Mouse (Mus musculus) thymus, adult 2 months (tissue): Measurements from ENCODE around the gene 2010111I01Rik. TPM values are rescaled to one million over a fixed set of nuclear protein-coding genes. Genes with fewer than 3 reads are reported as not detected.

Experiments used
- DNase-seq: peaks from one replicate; pipeline ENCODE4 v3.0.0; 2021
- H3K27ac ChIP-seq: fragments of 200-500 bp; 2 replicates; pipeline ENCODE4 v1.5.1; 2012; ENCODE audit warnings: low read length, control low read depth; ENCODE audit not compliant: control insufficient read depth, insufficient read depth
- H3K27me3 ChIP-seq: fragments of 200-500 bp; 2 replicates; pipeline ENCODE4 v1.6.1; 2012; ENCODE audit warnings: mild to moderate bottlenecking, low read length, moderate library complexity, mixed read lengths; ENCODE audit not compliant: control insufficient read depth, insufficient read depth
- H3K36me3 ChIP-seq: fragments of 200-500 bp; 2 replicates; pipeline ENCODE4 v1.6.1; 2012; ENCODE audit warnings: mild to moderate bottlenecking, low read length, moderate library complexity; ENCODE audit not compliant: control insufficient read depth, insufficient read depth
- H3K4me1 ChIP-seq: fragments of 200-500 bp; replicated peaks from 2 replicates; pipeline ENCODE4 v1.6.1; 2012; ENCODE audit warnings: low read length; ENCODE audit not compliant: control insufficient read depth, insufficient read depth
- H3K4me3 ChIP-seq: fragments of 200-500 bp; 2 replicates; pipeline ENCODE4 v1.5.1; 2012; ENCODE audit warnings: mild to moderate bottlenecking, low read length, control low read depth, moderate library complexity; ENCODE audit not compliant: control insufficient read depth, insufficient read depth
- CTCF ChIP-seq: fragments of 200-500 bp; IDR thresholded peaks from 2 replicates; pipeline ENCODE4 v1.5.1; 2012; ENCODE audit warnings: mild to moderate bottlenecking, control low read depth, low read length, moderate library complexity, borderline replicate concordance; ENCODE audit not compliant: control insufficient read depth, poor library complexity, insufficient read depth; ENCODE audit errors: extremely low read depth
- POLR2A ChIP-seq: fragments of 200-500 bp; IDR thresholded peaks from 2 replicates; pipeline ENCODE4 v1.6.1; 2012; ENCODE audit warnings: mild to moderate bottlenecking, low read length, control low read depth, moderate library complexity; ENCODE audit not compliant: control insufficient read depth, poor library complexity, insufficient read depth; ENCODE audit errors: extremely low read depth
- WGBS: fragments of 180-500 bp; shearing (Covaris S2); methylation state at CpG from one replicate; pipeline ENCODE4 v1.1.7; 2018; 5-methylcytosine and 5-hydroxymethylcytosine counted together
- polyA plus RNA-seq: library from polyadenylated mRNA; depleted of rRNA; stranded (reverse); fragments of >200 nt; gene quantifications from 2 replicates; pipeline ENCODE4 v1.2.3, GENCODE M21; 2012

Gene 2010111I01Rik
- polyA plus RNA-seq, 1 experiment: 61.4 TPM

- Histone ChIP-seq H3K4me1 (no peaks in the 10 kb centered on the region), H3K27ac (no peak overlapping the region), H3K27me3 (no peaks in the 10 kb centered on the region), H3K4me3 (no peak overlapping the region), H3K36me3 (no peaks in the 10 kb centered on the region)
- TF ChIP-seq POLR2A (no peak), CTCF (no peak)
- DNase-seq: no peak
- 88% methylated on average over 2 of the region's 2 CpGs for WGBS
Observed at GRCm38 (mm10) chr13:63150470-63151020, 185.9 kb downstream of the 2010111I01Rik start.

GRCm38 (mm10) chr13:63151028-63151738 lies 186.5 kb downstream of the 2010111I01Rik start:
- H3K36me3 ChIP-seq: no peaks in the 10 kb centered on the region
- no peak overlapping the region for H3K4me3 ChIP-seq
- no peaks in the 10 kb centered on the region for H3K4me1 ChIP-seq
- WGBS: 93% methylated on average over 9 of the region's 9 CpGs
- no peak for DNase-seq
- no peaks in the 10 kb centered on the region for H3K27me3 ChIP-seq
- H3K27ac ChIP-seq: no peak overlapping the region
- TF ChIP-seq POLR2A: no peak
- no peak for TF ChIP-seq CTCF

- H3K4me1 ChIP-seq: no peaks in the 10 kb centered on the region
- 43% methylated on average over 3 of the region's 3 CpGs for WGBS
- TF ChIP-seq CTCF (no peak), POLR2A (no peak)
- no peaks in the 10 kb centered on the region for H3K27me3 ChIP-seq
- no peak for DNase-seq
- no peak overlapping the region for H3K27ac ChIP-seq
- H3K4me3 ChIP-seq: no peak overlapping the region
- no peaks in the 10 kb centered on the region for H3K36me3 ChIP-seq
Observed at GRCm38 (mm10) chr13:63152498-63152897, 187.8 kb downstream of the 2010111I01Rik start.

GRCm38 (mm10) chr13:63153397-63153796 lies 188.7 kb downstream of the 2010111I01Rik start:
- no peak for TF ChIP-seq CTCF
- TF ChIP-seq POLR2A: no peak
- WGBS: 97% methylated on average over 2 of the region's 2 CpGs
- no peak for DNase-seq
- Histone ChIP-seq H3K4me3 (no peak overlapping the region), H3K4me1 (no peaks in the 10 kb centered on the region), H3K27me3 (no peaks in the 10 kb centered on the region), H3K27ac (no peak overlapping the region), H3K36me3 (no peaks in the 10 kb centered on the region)

GRCm38 (mm10) chr13:63154851-63155571 lies 190.3 kb downstream of the 2010111I01Rik start:
- Histone ChIP-seq H3K27ac (no peak overlapping the region), H3K36me3 (no peaks in the 10 kb centered on the region), H3K4me1 (no peaks in the 10 kb centered on the region), H3K4me3 (no peak overlapping the region), H3K27me3 (no peaks in the 10 kb centered on the region)
- 92% methylated on average over 7 of the region's 7 CpGs for WGBS
- no peak for DNase-seq
- TF ChIP-seq POLR2A: no peak
- no peak for TF ChIP-seq CTCF

GRCm38 (mm10) chr13:63156264-63156663 lies 191.6 kb downstream of the 2010111I01Rik start:
- Histone ChIP-seq H3K4me3 (no peak overlapping the region), H3K27me3 (no peaks in the 10 kb centered on the region), H3K27ac (no peak overlapping the region), H3K4me1 (no peaks in the 10 kb centered on the region), H3K36me3 (no peaks in the 10 kb centered on the region)
- DNase-seq: no peak
- TF ChIP-seq POLR2A: no peak
- no peak for TF ChIP-seq CTCF
- 97% methylated on average over 10 of the region's 10 CpGs for WGBS
